Mouse (Mus musculus) liver, embryonic 14.5 days (tissue): ENCODE results near the gene Msmp.

Experiments used
- CTCF ChIP-seq: IDR thresholded peaks from 2 replicates; pipeline ENCODE4 v1.5.1; 2016; ENCODE audit warnings: antibody characterized with exemption, low read depth, control low read depth
- EP300 ChIP-seq: IDR thresholded peaks from 2 replicates; pipeline ENCODE4 v1.6.1; 2016; ENCODE audit warnings: antibody characterized with exemption, low read depth

- TF ChIP-seq CTCF: no peak
- no peak for TF ChIP-seq EP300
Observed at GRCm38 (mm10) chr4:43586411-43586810, 2.1 kb upstream of the Msmp start.
